Mouse (Mus musculus) heart, postnatal 0 days (tissue): ENCODE data around the gene Ifrd2. TPM values are rescaled to one million over a fixed set of nuclear protein-coding genes. Genes with fewer than 3 reads are reported as not detected.
"Not testable (repeated sequence)": the region's sequence is repeated elsewhere in the genome, so short reads cannot be mapped to it uniquely, and the experiment has no call there.

Experiments used
- ATAC-seq: fragments of 200-750 bp; cut with Nextera tagmentation; 2 replicates; pipeline ENCODE4 v1.8.0; 2017; ENCODE audit warnings: low read depth, moderate number of reproducible peaks, moderate library complexity; ENCODE audit not compliant: insufficient read depth
- DNase-seq: peaks from one replicate; pipeline ENCODE4 v3.0.0-alpha.2; 2016; ENCODE audit warnings: low spot score
- H3K27ac ChIP-seq: fragments of 300-500 bp; sonication (generic); 2 replicates; pipeline ENCODE4 v1.5.1; 2014; ENCODE audit warnings: low read depth, mild to moderate bottlenecking
- H3K27me3 ChIP-seq: fragments of 300-500 bp; sonication (generic); 2 replicates; pipeline ENCODE4 v1.6.1; 2014; ENCODE audit warnings: low read length, mixed read lengths; ENCODE audit not compliant: control insufficient read depth, insufficient read depth
- H3K36me3 ChIP-seq: fragments of 300-500 bp; sonication (generic); replicated peaks from 2 replicates; pipeline ENCODE4 v1.6.1; 2014; ENCODE audit warnings: low read length, mixed read lengths; ENCODE audit not compliant: control insufficient read depth, insufficient read depth
- H3K4me1 ChIP-seq: fragments of 300-500 bp; sonication (generic); 2 replicates; pipeline ENCODE4 v1.6.1; 2014; ENCODE audit warnings: antibody characterized with exemption; ENCODE audit not compliant: control insufficient read depth, insufficient read depth
- H3K4me2 ChIP-seq: fragments of 300-500 bp; sonication (generic); 2 replicates; pipeline ENCODE4 v1.6.1; 2014; ENCODE audit warnings: low read depth, mild to moderate bottlenecking, low read length, moderate library complexity
- H3K4me3 ChIP-seq: fragments of 300-500 bp; sonication (generic); 2 replicates; pipeline ENCODE4 v1.5.1; 2014; ENCODE audit warnings: low read depth, low read length
- H3K9ac ChIP-seq: fragments of 300-500 bp; sonication (generic); replicated peaks from 2 replicates; pipeline ENCODE4 v1.6.1; 2014; ENCODE audit warnings: low read depth, low read length, mixed read lengths
- H3K9me3 ChIP-seq: fragments of 300-500 bp; sonication (generic); replicated peaks from 2 replicates; pipeline ENCODE4 v1.6.1; 2016; ENCODE audit warnings: low read length; ENCODE audit not compliant: control insufficient read depth
- CTCF ChIP-seq: IDR thresholded peaks from 2 replicates; pipeline ENCODE4 v1.5.1; 2016; ENCODE audit warnings: antibody characterized with exemption, control low read depth, low read depth
- EP300 ChIP-seq: IDR thresholded peaks from 2 replicates; pipeline ENCODE4 v1.6.1; 2016; ENCODE audit warnings: antibody characterized with exemption, low read depth
- WGBS: fragments of 180-500 bp; shearing (Covaris S2); extraction: QIAGEN DNeasy Blood & Tissue Kit; methylation state at CpG from one replicate; pipeline ENCODE4 v1.1.7; 2014; 5-methylcytosine and 5-hydroxymethylcytosine counted together
- polyA plus RNA-seq: library from polyadenylated mRNA; unstranded; fragments of >200 nt; fragmentation: Nextera tagmentation; extraction: Ambion mirVana; gene quantifications from 2 replicates; pipeline ENCODE4 v1.2.1, GENCODE M21; 2015
- total RNA-seq: library from RNA; depleted of rRNA; stranded (reverse); fragments of >200 nt; gene quantifications from 2 replicates; pipeline ENCODE4 v1.2.3, GENCODE M21; 2014; ENCODE audit warnings: low replicate concordance

Gene Ifrd2
- total and polyA plus RNA-seq, 2 experiments from 2014 or later: 28.6 to 31.2 TPM

DNA sequence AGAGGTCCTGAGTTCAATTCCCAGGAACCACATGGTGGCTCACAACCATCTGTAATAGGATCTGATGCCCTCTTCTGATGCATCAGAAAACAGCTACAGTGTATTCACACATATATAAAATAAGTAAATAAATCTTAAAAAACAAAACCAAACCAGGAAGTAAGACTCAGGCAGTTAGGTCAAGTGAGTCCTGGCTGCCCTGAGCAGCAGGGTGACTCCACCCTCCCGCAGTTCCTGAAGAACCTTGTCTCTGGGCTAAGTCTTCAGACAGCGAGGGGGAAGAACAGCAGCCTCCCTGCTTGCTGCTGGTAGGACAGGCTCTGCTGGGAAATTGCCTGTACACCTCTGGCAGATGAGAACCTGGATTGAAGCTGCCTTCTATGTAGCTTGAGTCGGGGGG, 31.1 kb upstream of the Ifrd2 start:
- no peaks in the 10 kb centered on the region for H3K27me3 ChIP-seq
- WGBS: 48% methylated on average over 3 of the region's 3 CpGs
- peak overlapping the region; percentile 86 for H3K4me2 ChIP-seq
- H3K36me3 ChIP-seq: peaks cover 45% of the 10 kb centered on the region
- H3K4me3 ChIP-seq: peak overlapping the region; percentile 70
- no peak for DNase-seq
- TF ChIP-seq CTCF: no peak
- no peak for TF ChIP-seq EP300
- peak overlapping the region; percentile 96; the same call in 1 of the 2 replicates for H3K27ac ChIP-seq
- H3K4me1 ChIP-seq: peaks cover 27% of the 10 kb centered on the region
- no peaks in the 10 kb centered on the region for H3K9me3 ChIP-seq
- no peak overlapping the region for H3K9ac ChIP-seq
- ATAC-seq: no peak

- DNase-seq (peak; percentile 97), ATAC-seq (peak; percentile 89)
- Histone ChIP-seq H3K27me3 (no peaks in the 10 kb centered on the region), H3K4me3 (peak within 1 kb of the TSS; percentile 69), H3K4me2 (peak within 1 kb of the TSS; percentile 83), H3K9ac (peak within 1 kb of the TSS; percentile 69), H3K27ac (peak within 1 kb of the TSS; percentile 79), H3K4me1 (peaks cover 14% of the 10 kb centered on the region), H3K9me3 (no peaks in the 10 kb centered on the region), H3K36me3 (peaks cover 49% of the 10 kb centered on the region)
- no peak for TF ChIP-seq EP300
- TF ChIP-seq CTCF: no peak
- 2% methylated on average over 41 of the region's 46 CpGs for WGBS
Observed at GRCm38 (mm10) chr9:107563029-107563581, 24.3 kb upstream of the Ifrd2 start, which contains the start of gene Tusc2. Gene Tusc2 (plus strand): TSS chr9:107563255.

DNA sequence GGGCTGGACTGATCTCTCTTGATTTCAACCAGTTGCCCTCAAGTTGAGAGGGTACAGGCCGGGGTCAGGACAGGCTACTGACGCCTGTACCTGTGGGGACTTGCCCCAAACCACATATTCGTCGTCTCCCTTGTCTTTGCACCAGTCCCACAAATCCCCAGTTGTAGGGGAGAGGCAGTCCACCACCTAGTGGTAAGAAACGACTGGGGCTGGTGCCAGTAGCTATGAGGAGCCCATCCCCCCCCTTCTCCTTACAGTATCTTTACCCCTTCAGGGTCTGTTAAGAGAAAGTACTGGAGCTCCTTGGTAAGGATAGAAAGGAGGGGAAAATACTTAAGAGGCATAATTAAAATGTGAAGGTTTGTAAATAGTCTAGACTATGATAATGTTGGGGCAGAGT, 21.9 kb upstream of the Ifrd2 start:
- peaks cover 21% of the 10 kb centered on the region for H3K4me1 ChIP-seq
- H3K27ac ChIP-seq: peak overlapping the region; percentile 90
- DNase-seq, H3K9ac ChIP-seq, H3K9me3 ChIP-seq, ATAC-seq, H3K27me3 ChIP-seq: not testable (repeated sequence)
- peak overlapping the region; percentile 26 for H3K4me2 ChIP-seq
- TF ChIP-seq CTCF: peak; percentile 34
- H3K36me3 ChIP-seq: peaks cover 25% of the 10 kb centered on the region
- H3K4me3 ChIP-seq: 0 out of 2 replicates have a peak overlapping the region, but pooled peaks have one; percentile 5
- WGBS: 52% methylated on average over 5 of the region's 5 CpGs

DNA sequence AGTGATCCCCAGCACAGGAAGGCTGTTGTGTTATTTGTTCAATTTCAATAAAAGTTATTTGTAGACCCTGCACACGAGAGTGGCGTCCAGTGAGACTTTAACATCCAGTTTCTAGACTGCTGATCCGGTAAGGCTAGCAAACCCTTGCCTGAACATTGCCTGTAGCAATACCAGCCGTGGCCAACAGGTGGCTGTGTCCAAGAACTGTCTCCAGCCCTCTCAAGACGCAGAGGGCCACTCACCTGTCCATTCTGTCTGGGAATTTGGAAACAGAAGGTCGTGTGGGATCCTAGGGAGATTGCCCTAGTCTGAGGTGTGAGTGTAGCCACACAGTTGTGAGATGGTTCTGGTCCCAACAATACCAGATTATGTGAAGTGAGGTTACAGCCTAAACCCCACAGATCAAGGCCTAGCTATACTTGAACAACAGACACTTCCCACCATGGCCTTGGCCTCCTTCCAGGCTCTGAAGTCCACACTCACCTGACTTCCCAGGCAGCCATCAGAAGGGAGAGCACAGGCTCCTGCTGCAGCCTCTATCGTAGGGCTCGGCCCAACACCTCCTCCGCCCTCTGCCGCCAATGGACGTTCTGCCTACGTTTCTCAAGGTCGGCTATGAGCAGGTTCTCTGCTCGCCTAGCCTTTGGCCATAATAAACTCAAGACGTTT, 21.3 kb upstream of the Ifrd2 start:
- Histone ChIP-seq H3K4me2 (peak overlapping the region; percentile 25; the same call in 1 of the 2 replicates), H3K9me3 (no peaks in the 10 kb centered on the region), H3K4me1 (peaks cover 27% of the 10 kb centered on the region), H3K9ac (no peak overlapping the region), H3K4me3 (0 out of 2 replicates have a peak overlapping the region, but pooled peaks have one; percentile 5), H3K36me3 (peaks cover 19% of the 10 kb centered on the region), H3K27me3 (no peaks in the 10 kb centered on the region), H3K27ac (peak overlapping the region; percentile 90)
- WGBS: 42% methylated on average over 15 of the region's 15 CpGs
- DNase-seq (no peak), ATAC-seq (no peak)
- TF ChIP-seq CTCF: peak; percentile 74
- TF ChIP-seq EP300: no peak

GRCm38 (mm10) chr9:107566855-107567254, 20.6 kb upstream of the Ifrd2 start:
- Histone ChIP-seq H3K4me1 (peaks cover 29% of the 10 kb centered on the region), H3K9me3 (no peaks in the 10 kb centered on the region), H3K27me3 (no peaks in the 10 kb centered on the region), H3K4me2 (peak overlapping the region; percentile 76; the same call in 1 of the 2 replicates), H3K27ac (peak overlapping the region; percentile 90), H3K4me3 (no peak overlapping the region), H3K9ac (no peak overlapping the region), H3K36me3 (peaks cover 19% of the 10 kb centered on the region)
- no peak for TF ChIP-seq CTCF
- TF ChIP-seq EP300: peak; percentile 90; the same call in 1 of the 2 replicates
- DNase-seq (no peak), ATAC-seq (peak; percentile 42)
- WGBS: 50% methylated on average over 3 of the region's 3 CpGs
